Mouse (Mus musculus): ENCODE data around the gene Dock1. TPM values are rescaled to one million over a fixed set of nuclear protein-coding genes. Genes with fewer than 3 reads are reported as not detected.

Gene Dock1
- polyA plus RNA-seq, 1 experiment: 59.7 TPM

GRCm38 (mm10) chr7:134961608-134962007 lies 291.2 kb downstream of the Dock1 start:
- no peak overlapping the region for H3K27ac ChIP-seq (ENCODE audit: insufficient read depth, low read length)
- TF ChIP-seq POLR2A (IDR thresholded peaks at IDR 0.05; ENCODE audit: low read depth, low read length): no peak
- no peak for TF ChIP-seq CTCF (IDR thresholded peaks at IDR 0.05; ENCODE audit: borderline replicate concordance, insufficient read depth, low read length)
- H3K4me3 ChIP-seq (ENCODE audit: insufficient read depth, low read length): no peak overlapping the region
- H3K4me1 ChIP-seq (ENCODE audit: control insufficient read depth, insufficient read depth, low read length): no peaks in the 10 kb centered on the region

DNA sequence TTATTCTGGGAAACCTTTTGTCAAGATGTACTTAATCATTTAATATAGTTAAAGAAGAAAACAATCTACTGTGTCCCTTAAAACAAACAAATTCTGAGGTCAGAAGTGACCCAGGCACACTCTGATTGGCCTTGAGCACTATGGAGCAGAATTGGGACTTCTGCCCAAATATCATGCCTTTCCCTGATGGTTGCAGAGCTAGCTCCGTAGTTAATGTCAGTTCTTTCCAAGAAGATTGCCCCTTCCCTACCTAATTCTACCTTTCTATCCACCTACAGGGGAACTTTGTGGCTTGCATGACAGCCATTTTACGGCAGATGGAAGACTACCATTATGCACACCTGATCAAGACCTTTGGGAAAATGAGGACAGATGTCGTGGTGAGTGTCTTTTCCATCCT lies 319.8 kb downstream of the Dock1 start:
- Histone ChIP-seq H3K4me1 (ENCODE audit: control insufficient read depth, insufficient read depth, low read length) (no peaks in the 10 kb centered on the region), H3K27ac (ENCODE audit: insufficient read depth, low read length) (no peak overlapping the region), H3K4me3 (ENCODE audit: insufficient read depth, low read length) (no peak overlapping the region)
- TF ChIP-seq POLR2A (IDR thresholded peaks at IDR 0.05; ENCODE audit: low read depth, low read length) (no peak), CTCF (IDR thresholded peaks at IDR 0.05; ENCODE audit: borderline replicate concordance, insufficient read depth, low read length) (no peak)

- Histone ChIP-seq H3K27ac (ENCODE audit: insufficient read depth, low read length) (no peak overlapping the region), H3K4me3 (ENCODE audit: insufficient read depth, low read length) (no peak overlapping the region), H3K4me1 (ENCODE audit: control insufficient read depth, insufficient read depth, low read length) (no peaks in the 10 kb centered on the region)
- no peak for TF ChIP-seq POLR2A (IDR thresholded peaks at IDR 0.05; ENCODE audit: low read depth, low read length)
- TF ChIP-seq CTCF (IDR thresholded peaks at IDR 0.05; ENCODE audit: borderline replicate concordance, insufficient read depth, low read length): no peak
Observed at GRCm38 (mm10) chr7:134990911-134991310, 320.5 kb downstream of the Dock1 start.

GRCm38 (mm10) chr7:134994983-134995382 lies 324.5 kb downstream of the Dock1 start:
- no peak overlapping the region for H3K4me3 ChIP-seq (ENCODE audit: insufficient read depth, low read length)
- no peak for TF ChIP-seq POLR2A (IDR thresholded peaks at IDR 0.05; ENCODE audit: low read depth, low read length)
- no peak for TF ChIP-seq CTCF (IDR thresholded peaks at IDR 0.05; ENCODE audit: borderline replicate concordance, insufficient read depth, low read length)

GRCm38 (mm10) chr7:135002216-135002615 lies 331.8 kb downstream of the Dock1 start:
- Histone ChIP-seq H3K4me1 (ENCODE audit: control insufficient read depth, insufficient read depth, low read length) (no peaks in the 10 kb centered on the region), H3K27ac (ENCODE audit: insufficient read depth, low read length) (no peak overlapping the region), H3K4me3 (ENCODE audit: insufficient read depth, low read length) (no peak overlapping the region)
- TF ChIP-seq CTCF (IDR thresholded peaks at IDR 0.05; ENCODE audit: borderline replicate concordance, insufficient read depth, low read length) (no peak), POLR2A (IDR thresholded peaks at IDR 0.05; ENCODE audit: low read depth, low read length) (no peak)

More at GRCm38 (mm10) chr7:134994983-134995382, 324.5 kb downstream of the Dock1 start:
- no peaks in the 10 kb centered on the region for H3K4me1 ChIP-seq (ENCODE audit: control insufficient read depth, insufficient read depth, low read length)
- no peak overlapping the region for H3K27ac ChIP-seq (ENCODE audit: insufficient read depth, low read length)

DNA sequence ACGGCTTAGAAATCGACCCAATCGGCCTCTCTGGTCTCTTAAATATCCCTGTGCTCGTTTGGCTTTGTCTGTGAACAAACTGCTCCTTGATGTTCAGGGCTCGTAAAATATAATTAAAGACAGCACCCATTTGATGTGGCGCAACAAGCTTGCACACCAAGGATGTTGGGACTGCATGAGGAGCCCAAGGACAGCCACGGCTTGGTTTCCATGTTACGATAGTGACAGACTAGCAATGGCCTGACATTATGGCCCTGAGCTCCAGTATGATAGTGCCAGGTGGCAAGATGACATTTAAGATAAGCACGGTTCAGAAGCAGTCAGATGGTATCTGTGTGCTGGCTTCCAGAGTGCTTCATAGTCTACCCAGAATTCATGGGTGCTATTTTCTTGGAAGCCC lies 332.4 kb downstream of the Dock1 start:
- TF ChIP-seq POLR2A (IDR thresholded peaks at IDR 0.05; ENCODE audit: low read depth, low read length): no peak
- no peak for TF ChIP-seq CTCF (IDR thresholded peaks at IDR 0.05; ENCODE audit: borderline replicate concordance, insufficient read depth, low read length)
- no peak overlapping the region for H3K27ac ChIP-seq (ENCODE audit: insufficient read depth, low read length)

DNA sequence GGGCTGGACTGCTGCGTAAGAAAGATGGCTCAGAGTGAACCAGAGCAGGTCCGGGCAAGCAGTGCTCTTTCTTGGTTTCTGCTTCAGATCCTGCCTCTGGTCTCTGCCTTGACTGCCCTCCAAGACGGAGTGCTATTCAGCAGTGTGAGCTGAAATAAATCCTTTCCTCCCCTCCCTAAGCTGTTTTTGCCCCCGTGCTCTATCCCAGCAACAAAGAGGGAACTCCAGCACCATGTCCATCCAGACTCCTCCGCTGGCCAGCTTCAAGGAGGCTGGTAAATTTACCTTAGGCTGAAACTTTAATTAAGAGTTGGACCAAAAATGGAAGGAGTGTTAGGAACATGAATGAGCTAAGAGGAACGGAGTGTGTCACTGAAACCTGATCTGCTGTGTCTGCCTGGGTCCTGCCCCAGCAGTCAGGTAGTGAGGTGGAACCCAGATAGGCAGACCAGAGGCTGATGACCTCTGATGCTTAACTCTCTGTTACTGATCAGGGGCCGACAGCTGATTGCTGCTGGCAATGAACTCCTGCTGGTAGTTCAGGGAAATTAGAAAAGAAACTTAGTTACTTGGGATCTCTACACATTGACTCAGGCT lies 335.6 kb downstream of the Dock1 start:
- Histone ChIP-seq H3K4me1 (ENCODE audit: control insufficient read depth, insufficient read depth, low read length) (no peaks in the 10 kb centered on the region), H3K4me3 (ENCODE audit: insufficient read depth, low read length) (no peak overlapping the region), H3K27ac (ENCODE audit: insufficient read depth, low read length) (no peak overlapping the region)
- TF ChIP-seq CTCF (IDR thresholded peaks at IDR 0.05; ENCODE audit: borderline replicate concordance, insufficient read depth, low read length): no peak
- no peak for TF ChIP-seq POLR2A (IDR thresholded peaks at IDR 0.05; ENCODE audit: low read depth, low read length)

More for the DNA sequence above, 332.4 kb downstream of the Dock1 start:
- Histone ChIP-seq H3K4me3 (ENCODE audit: insufficient read depth, low read length) (no peak overlapping the region), H3K4me1 (ENCODE audit: control insufficient read depth, insufficient read depth, low read length) (no peaks in the 10 kb centered on the region)

DNA sequence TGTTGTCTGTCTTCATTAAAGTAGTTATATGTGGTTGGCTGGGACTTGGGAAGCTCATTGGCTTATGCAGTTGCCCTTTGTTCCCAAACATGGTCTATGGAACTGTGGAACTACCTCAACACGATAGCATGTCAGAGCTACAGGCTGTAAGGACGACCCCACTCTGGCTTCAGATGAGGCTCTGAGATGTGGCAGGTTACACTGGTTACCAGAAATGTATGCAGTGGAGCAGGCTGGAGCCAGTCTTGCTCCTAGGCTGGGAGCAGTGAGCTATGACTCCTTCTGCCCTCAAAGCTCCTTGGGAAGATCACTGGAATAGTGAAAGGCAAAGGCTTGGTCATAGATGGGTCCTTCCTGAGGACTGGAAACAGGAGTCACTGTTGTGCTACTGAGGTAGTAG lies 337.6 kb downstream of the Dock1 start:
- no peak for TF ChIP-seq POLR2A (IDR thresholded peaks at IDR 0.05; ENCODE audit: low read depth, low read length)
- no peak for TF ChIP-seq CTCF (IDR thresholded peaks at IDR 0.05; ENCODE audit: borderline replicate concordance, insufficient read depth, low read length)

GRCm38 (mm10) chr7:135010997-135011396 lies 340.5 kb downstream of the Dock1 start:
- no peak overlapping the region for H3K27ac ChIP-seq (ENCODE audit: insufficient read depth, low read length)
- H3K4me3 ChIP-seq (ENCODE audit: insufficient read depth, low read length): no peak overlapping the region
- no peaks in the 10 kb centered on the region for H3K4me1 ChIP-seq (ENCODE audit: control insufficient read depth, insufficient read depth, low read length)
- TF ChIP-seq CTCF (IDR thresholded peaks at IDR 0.05; ENCODE audit: borderline replicate concordance, insufficient read depth, low read length) (no peak), POLR2A (IDR thresholded peaks at IDR 0.05; ENCODE audit: low read depth, low read length) (no peak)

More for the DNA sequence above, 337.6 kb downstream of the Dock1 start:
- H3K4me1 ChIP-seq (ENCODE audit: control insufficient read depth, insufficient read depth, low read length): no peaks in the 10 kb centered on the region
- H3K4me3 ChIP-seq (ENCODE audit: insufficient read depth, low read length): no peak overlapping the region
- H3K27ac ChIP-seq (ENCODE audit: insufficient read depth, low read length): no peak overlapping the region

GRCm38 (mm10) chr7:135017531-135017930 lies 347.1 kb downstream of the Dock1 start:
- no peak overlapping the region for H3K4me3 ChIP-seq (ENCODE audit: insufficient read depth, low read length)
- TF ChIP-seq CTCF (IDR thresholded peaks at IDR 0.05; ENCODE audit: borderline replicate concordance, insufficient read depth, low read length): no peak
- TF ChIP-seq POLR2A (IDR thresholded peaks at IDR 0.05; ENCODE audit: low read depth, low read length): no peak
- H3K27ac ChIP-seq (ENCODE audit: insufficient read depth, low read length): no peak overlapping the region
- no peaks in the 10 kb centered on the region for H3K4me1 ChIP-seq (ENCODE audit: control insufficient read depth, insufficient read depth, low read length)

Measured in embryonic fibroblast, embryonic 13.5 days (primary cell).